Mouse (Mus musculus): ENCODE measurements around the gene Zfhx3. TPM values are rescaled to one million over a fixed set of nuclear protein-coding genes. Genes with fewer than 3 reads are reported as not detected.

The Zfhx3 gene
- polyA plus RNA-seq, 1 experiment from 2014 or later = 17.8 TPM

GRCm38 (mm10) chr8:108246035-108246933 lies 303.8 kb downstream of the Zfhx3 start:
- no peaks in the 10 kb centered on the region for H3K36me3 ChIP-seq (ENCODE audit: control insufficient read depth, insufficient read depth, low read length)
- no peak overlapping the region for H3K4me3 ChIP-seq (ENCODE audit: low read length)
- peak overlapping the region; percentile 59 for H3K27ac ChIP-seq (ENCODE audit: low read depth, low read length)
- peak overlapping the region; percentile 19; the same call in 1 of the 2 replicates for H3K4me2 ChIP-seq (ENCODE audit: low read length)
- peak overlapping the region; percentile 17; the same call in 1 of the 2 replicates for H3K9ac ChIP-seq (ENCODE audit: low read depth, low read length)
- ATAC-seq = no peak
- H3K4me1 ChIP-seq (ENCODE audit: control insufficient read depth, insufficient read depth, low read depth, low read length) = peaks cover 14% of the 10 kb centered on the region
- peaks cover 6% of the 10 kb centered on the region for H3K27me3 ChIP-seq (replicated peaks; ENCODE audit: control insufficient read depth, insufficient read depth, low read length)
- H3K9me3 ChIP-seq (ENCODE audit: control insufficient read depth, low read length) = no peaks in the 10 kb centered on the region
- 15% methylated on average over 22 of the region's 22 CpGs for WGBS

- Histone ChIP-seq H3K9me3 (ENCODE audit: control insufficient read depth, low read length) (no peaks in the 10 kb centered on the region), H3K4me3 (ENCODE audit: low read length) (no peak overlapping the region), H3K36me3 (ENCODE audit: control insufficient read depth, insufficient read depth, low read length) (no peaks in the 10 kb centered on the region), H3K4me1 (ENCODE audit: control insufficient read depth, insufficient read depth, low read depth, low read length) (peaks cover 14% of the 10 kb centered on the region), H3K9ac (ENCODE audit: low read depth, low read length) (no peak overlapping the region), H3K27ac (ENCODE audit: low read depth, low read length) (peak overlapping the region; percentile 59; the same call in 1 of the 2 replicates), H3K4me2 (ENCODE audit: low read length) (no peak overlapping the region), H3K27me3 (replicated peaks; ENCODE audit: control insufficient read depth, insufficient read depth, low read length) (peaks cover 6% of the 10 kb centered on the region)
- WGBS = 34% methylated on average over 7 of the region's 7 CpGs
- no peak for ATAC-seq
Observed at GRCm38 (mm10) chr8:108246934-108247417, 304.5 kb downstream of the Zfhx3 start.

GRCm38 (mm10) chr8:108264593-108265160 lies 322.2 kb downstream of the Zfhx3 start:
- Histone ChIP-seq H3K4me3 (ENCODE audit: low read length) (no peak overlapping the region), H3K27me3 (replicated peaks; ENCODE audit: control insufficient read depth, insufficient read depth, low read length) (no peaks in the 10 kb centered on the region), H3K4me2 (ENCODE audit: low read length) (no peak overlapping the region), H3K4me1 (ENCODE audit: control insufficient read depth, insufficient read depth, low read depth, low read length) (no peaks in the 10 kb centered on the region), H3K27ac (ENCODE audit: low read depth, low read length) (no peak overlapping the region), H3K9ac (ENCODE audit: low read depth, low read length) (no peak overlapping the region), H3K36me3 (ENCODE audit: control insufficient read depth, insufficient read depth, low read length) (no peaks in the 10 kb centered on the region), H3K9me3 (ENCODE audit: control insufficient read depth, low read length) (no peaks in the 10 kb centered on the region)
- 44% methylated on average over 11 of the region's 11 CpGs for WGBS
- ATAC-seq = no peak

DNA sequence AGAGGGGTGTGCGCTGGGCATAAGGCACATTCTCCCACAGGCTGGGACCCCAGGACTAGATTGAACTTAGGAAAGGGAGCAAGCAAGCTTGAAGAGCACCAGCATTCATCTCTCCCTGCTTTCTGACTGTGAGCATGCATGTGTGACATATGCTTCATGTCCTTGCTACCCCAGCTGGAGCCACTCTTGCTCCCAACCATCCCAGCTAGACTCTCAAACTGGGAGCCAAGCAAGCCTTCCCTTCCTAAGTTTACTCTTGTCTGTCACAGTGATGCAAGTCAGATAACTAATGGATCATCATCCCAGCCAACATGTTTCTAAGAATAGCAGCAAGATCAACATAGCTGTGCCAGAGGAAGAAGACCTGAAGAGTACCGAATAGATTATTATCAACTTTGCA lies 335.5 kb downstream of the Zfhx3 start:
- no peak overlapping the region for H3K27ac ChIP-seq (ENCODE audit: low read depth, low read length)
- no peaks in the 10 kb centered on the region for H3K27me3 ChIP-seq (replicated peaks; ENCODE audit: control insufficient read depth, insufficient read depth, low read length)
- H3K9ac ChIP-seq (ENCODE audit: low read depth, low read length) = no peak overlapping the region
- no peak overlapping the region for H3K4me3 ChIP-seq (ENCODE audit: low read length)
- no peak overlapping the region for H3K4me2 ChIP-seq (ENCODE audit: low read length)
- H3K9me3 ChIP-seq (ENCODE audit: control insufficient read depth, low read length) = no peaks in the 10 kb centered on the region
- 95% methylated on average over 2 of the region's 2 CpGs for WGBS
- H3K4me1 ChIP-seq (ENCODE audit: control insufficient read depth, insufficient read depth, low read depth, low read length) = no peaks in the 10 kb centered on the region
- ATAC-seq = no peak
- no peaks in the 10 kb centered on the region for H3K36me3 ChIP-seq (ENCODE audit: control insufficient read depth, insufficient read depth, low read length)

GRCm38 (mm10) chr8:108281981-108282380 lies 339.5 kb downstream of the Zfhx3 start:
- H3K9me3 ChIP-seq (ENCODE audit: control insufficient read depth, low read length) = no peaks in the 10 kb centered on the region
- no peak overlapping the region for H3K4me2 ChIP-seq (ENCODE audit: low read length)
- no peaks in the 10 kb centered on the region for H3K4me1 ChIP-seq (ENCODE audit: control insufficient read depth, insufficient read depth, low read depth, low read length)
- no peak overlapping the region for H3K9ac ChIP-seq (ENCODE audit: low read depth, low read length)
- no peaks in the 10 kb centered on the region for H3K27me3 ChIP-seq (replicated peaks; ENCODE audit: control insufficient read depth, insufficient read depth, low read length)
- no peaks in the 10 kb centered on the region for H3K36me3 ChIP-seq (ENCODE audit: control insufficient read depth, insufficient read depth, low read length)
- 0 out of 2 replicates have a peak overlapping the region, but pooled peaks have one; percentile 1 for H3K27ac ChIP-seq (ENCODE audit: low read depth, low read length)
- 60% methylated on average over 12 of the region's 12 CpGs for WGBS
- ATAC-seq = no peak
- no peak overlapping the region for H3K4me3 ChIP-seq (ENCODE audit: low read length)

GRCm38 (mm10) chr8:108286117-108286516 lies 343.7 kb downstream of the Zfhx3 start:
- H3K36me3 ChIP-seq (ENCODE audit: control insufficient read depth, insufficient read depth, low read length) = no peaks in the 10 kb centered on the region
- H3K27me3 ChIP-seq (replicated peaks; ENCODE audit: control insufficient read depth, insufficient read depth, low read length) = no peaks in the 10 kb centered on the region
- WGBS = 39% methylated on average over 5 of the region's 5 CpGs
- H3K4me3 ChIP-seq (ENCODE audit: low read length) = no peak overlapping the region
- H3K9me3 ChIP-seq (ENCODE audit: control insufficient read depth, low read length) = no peaks in the 10 kb centered on the region
- H3K9ac ChIP-seq (ENCODE audit: low read depth, low read length) = no peak overlapping the region
- no peak overlapping the region for H3K27ac ChIP-seq (ENCODE audit: low read depth, low read length)
- no peaks in the 10 kb centered on the region for H3K4me1 ChIP-seq (ENCODE audit: control insufficient read depth, insufficient read depth, low read depth, low read length)
- H3K4me2 ChIP-seq (ENCODE audit: low read length) = no peak overlapping the region
- ATAC-seq = no peak

DNA sequence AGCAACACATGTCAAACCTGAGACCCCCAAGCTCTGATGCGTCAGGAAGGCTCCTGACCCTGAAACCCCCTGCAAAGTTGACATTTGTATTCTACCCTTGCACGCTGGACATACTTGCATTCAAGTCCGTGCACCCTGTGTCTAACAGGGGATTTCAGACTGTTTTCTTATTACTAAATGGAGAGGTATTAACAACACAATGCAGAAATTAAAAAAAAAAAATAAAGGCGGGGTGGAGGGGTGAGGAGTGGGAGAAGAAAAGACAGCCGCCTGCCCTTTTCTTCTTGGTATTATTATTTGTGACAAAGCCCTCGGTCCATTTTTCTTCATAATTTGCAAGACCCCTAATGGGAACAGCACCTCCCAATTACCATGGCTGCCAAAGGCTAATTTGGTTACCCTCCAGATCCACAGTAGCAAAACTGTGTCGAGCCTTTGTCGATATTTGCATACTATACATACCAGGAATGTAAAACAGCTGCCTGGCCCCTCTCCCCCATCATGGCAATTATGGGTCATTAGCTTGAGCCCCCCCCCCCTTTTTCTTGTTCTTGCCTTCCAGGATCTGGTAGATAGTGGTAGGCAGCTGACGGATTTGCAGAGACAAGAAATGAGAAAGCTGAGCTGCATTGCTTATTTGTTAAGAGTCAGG lies 358.6 kb downstream of the Zfhx3 start:
- Histone ChIP-seq H3K4me1 (ENCODE audit: control insufficient read depth, insufficient read depth, low read depth, low read length) (no peaks in the 10 kb centered on the region), H3K36me3 (ENCODE audit: control insufficient read depth, insufficient read depth, low read length) (no peaks in the 10 kb centered on the region), H3K4me2 (ENCODE audit: low read length) (no peak overlapping the region), H3K9ac (ENCODE audit: low read depth, low read length) (no peak overlapping the region), H3K9me3 (ENCODE audit: control insufficient read depth, low read length) (no peaks in the 10 kb centered on the region), H3K4me3 (ENCODE audit: low read length) (no peak overlapping the region), H3K27me3 (replicated peaks; ENCODE audit: control insufficient read depth, insufficient read depth, low read length) (peaks cover under 1% of the 10 kb centered on the region; the same call in 1 of the 2 replicates), H3K27ac (ENCODE audit: low read depth, low read length) (no peak overlapping the region)
- ATAC-seq = no peak
- 22% methylated on average over 9 of the region's 9 CpGs for WGBS

DNA sequence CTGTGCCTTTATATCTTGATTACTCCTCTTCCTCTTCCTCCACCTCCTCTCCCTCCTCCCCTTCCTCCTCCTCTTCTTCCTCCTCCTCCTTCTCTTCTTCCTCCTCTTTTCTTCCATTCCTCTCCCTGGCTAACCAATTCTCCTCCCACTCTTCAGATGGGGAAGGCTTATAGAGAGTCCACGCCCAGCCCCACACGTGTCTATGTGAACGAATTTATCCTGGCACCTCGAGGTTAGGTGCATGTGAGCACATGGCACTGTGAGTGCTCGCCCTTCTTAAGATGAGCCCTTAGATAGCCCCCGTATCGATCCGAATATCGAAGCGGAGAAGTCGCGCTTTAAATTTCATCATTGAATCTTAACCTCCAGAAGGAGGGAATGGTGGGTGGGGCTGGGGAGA lies 359.2 kb downstream of the Zfhx3 start:
- no peaks in the 10 kb centered on the region for H3K9me3 ChIP-seq (ENCODE audit: control insufficient read depth, low read length)
- ATAC-seq = no peak
- H3K4me1 ChIP-seq (ENCODE audit: control insufficient read depth, insufficient read depth, low read depth, low read length) = no peaks in the 10 kb centered on the region
- no peak overlapping the region for H3K9ac ChIP-seq (ENCODE audit: low read depth, low read length)
- 74% methylated on average over 12 of the region's 12 CpGs for WGBS
- no peaks in the 10 kb centered on the region for H3K36me3 ChIP-seq (ENCODE audit: control insufficient read depth, insufficient read depth, low read length)
- peaks cover 2% of the 10 kb centered on the region; the same call in 1 of the 2 replicates for H3K27me3 ChIP-seq (replicated peaks; ENCODE audit: control insufficient read depth, insufficient read depth, low read length)
- no peak overlapping the region for H3K27ac ChIP-seq (ENCODE audit: low read depth, low read length)
- no peak overlapping the region for H3K4me3 ChIP-seq (ENCODE audit: low read length)
- H3K4me2 ChIP-seq (ENCODE audit: low read length) = no peak overlapping the region

DNA sequence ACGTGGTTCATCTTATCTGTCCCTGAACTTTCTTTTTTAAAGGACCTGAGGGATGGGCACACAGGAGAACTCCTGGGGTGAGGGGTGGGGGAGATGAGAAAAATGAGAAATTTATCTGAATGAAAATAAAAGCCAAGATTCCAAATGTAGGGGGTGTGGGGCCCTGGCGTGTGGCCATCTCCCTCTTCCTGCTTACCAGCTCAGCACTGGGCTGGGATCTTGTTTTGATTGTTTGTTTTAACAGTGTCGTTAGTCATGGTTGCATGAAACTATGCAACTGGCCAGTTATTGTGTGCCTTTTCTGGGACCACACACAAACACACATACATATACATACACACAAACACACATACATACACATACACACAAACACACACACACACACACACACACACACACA lies 362.9 kb downstream of the Zfhx3 start:
- H3K4me3 ChIP-seq (ENCODE audit: low read length) = no peak overlapping the region
- peaks cover 2% of the 10 kb centered on the region; the same call in 1 of the 2 replicates for H3K27me3 ChIP-seq (replicated peaks; ENCODE audit: control insufficient read depth, insufficient read depth, low read length)
- no peak overlapping the region for H3K4me2 ChIP-seq (ENCODE audit: low read length)
- H3K9ac ChIP-seq (ENCODE audit: low read depth, low read length) = no peak overlapping the region
- no peaks in the 10 kb centered on the region for H3K9me3 ChIP-seq (ENCODE audit: control insufficient read depth, low read length)
- H3K27ac ChIP-seq (ENCODE audit: low read depth, low read length) = no peak overlapping the region
- WGBS = 65% methylated on average over 3 of the region's 3 CpGs
- ATAC-seq = no peak
- H3K36me3 ChIP-seq (ENCODE audit: control insufficient read depth, insufficient read depth, low read length) = no peaks in the 10 kb centered on the region
- no peaks in the 10 kb centered on the region for H3K4me1 ChIP-seq (ENCODE audit: control insufficient read depth, insufficient read depth, low read depth, low read length)

Data from hindbrain, embryonic 16.5 days (tissue).